Mouse (Mus musculus): ENCODE results near the gene Cldn24.

GRCm38 (mm10) chr8:47811221-47811620 lies 10.7 kb upstream of the Cldn24 start:
- TF ChIP-seq CTCF (IDR thresholded peaks at IDR 0.05; ENCODE audit: low read depth) (no peak), EP300 (IDR thresholded peaks at IDR 0.05; ENCODE audit: low read depth) (no peak)

All from heart, postnatal 0 days (tissue).